Mouse (Mus musculus) kidney, postnatal 25 days (tissue): ENCODE measurements around the gene Gatm.
A peak's percentile ranks its signal among the peaks of the same experiment; 100 is the strongest.

ENCODE experiments used
- DNase-seq, 2 experiments: peaks; one replicate each; pipeline ENCODE4 v3.0.0; 2021; ENCODE audit warnings: mixed read lengths in 2 of 2

The Gatm gene

DNA sequence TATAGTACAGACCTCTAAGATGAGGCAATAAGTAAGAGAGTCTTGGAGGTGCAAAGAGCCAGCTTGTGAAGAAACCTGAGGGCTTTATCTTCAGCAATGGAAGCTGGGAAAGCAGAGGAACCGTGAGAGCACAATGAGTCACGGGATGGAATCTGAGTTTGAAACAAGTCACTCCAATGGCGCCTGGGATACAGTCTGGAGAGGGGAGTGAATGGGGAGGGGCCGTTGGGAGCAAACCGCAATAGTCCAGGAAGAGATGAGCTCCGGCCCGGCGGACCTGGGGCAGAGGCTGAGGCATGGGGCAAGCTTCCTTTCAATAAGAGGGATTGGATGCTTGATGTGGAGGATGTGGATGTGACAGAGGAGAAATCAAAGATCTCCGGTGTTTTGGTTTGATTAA is 2.3 kb downstream of the Gatm start:
- DNase-seq = peak; percentile 34 to 68

DNA sequence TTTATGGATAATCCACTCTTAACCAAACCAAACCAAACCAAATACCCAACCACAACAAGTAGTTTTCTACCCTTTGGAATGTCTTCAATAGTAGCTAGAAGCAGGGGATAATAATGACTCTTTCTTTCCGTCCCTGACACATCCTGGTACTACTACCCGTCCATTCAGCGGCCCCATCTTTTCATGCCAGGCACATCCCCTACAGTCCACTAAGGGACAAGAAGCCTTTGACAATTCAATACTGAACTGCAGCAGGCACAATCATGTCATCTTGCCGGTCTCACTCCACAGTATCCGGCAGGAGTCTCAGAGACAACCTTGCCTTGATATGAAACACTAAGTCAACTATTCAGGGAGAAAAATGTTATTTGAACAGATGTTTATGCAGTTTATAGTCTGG is 5.3 kb downstream of the Gatm start:
- no peak for DNase-seq

DNA sequence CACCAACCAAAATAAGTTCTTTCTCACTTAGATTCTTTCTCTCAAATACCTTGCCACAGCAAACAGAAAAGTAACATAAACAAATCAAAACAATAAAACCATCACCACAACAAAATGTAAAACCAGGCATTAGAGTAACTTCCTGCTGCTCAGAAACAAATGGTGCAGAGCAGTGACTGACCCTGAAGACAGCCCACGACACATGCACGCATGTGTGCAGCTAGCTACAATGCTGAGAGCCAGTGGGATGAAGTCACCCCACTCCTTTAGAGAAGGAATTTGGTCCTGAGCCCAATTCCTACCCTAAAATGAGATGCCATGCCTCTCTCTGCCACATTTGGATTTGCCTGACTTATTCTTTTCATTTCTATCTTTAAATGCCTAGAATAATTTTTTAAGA is 9.7 kb downstream of the Gatm start:
- DNase-seq = no peak

DNA sequence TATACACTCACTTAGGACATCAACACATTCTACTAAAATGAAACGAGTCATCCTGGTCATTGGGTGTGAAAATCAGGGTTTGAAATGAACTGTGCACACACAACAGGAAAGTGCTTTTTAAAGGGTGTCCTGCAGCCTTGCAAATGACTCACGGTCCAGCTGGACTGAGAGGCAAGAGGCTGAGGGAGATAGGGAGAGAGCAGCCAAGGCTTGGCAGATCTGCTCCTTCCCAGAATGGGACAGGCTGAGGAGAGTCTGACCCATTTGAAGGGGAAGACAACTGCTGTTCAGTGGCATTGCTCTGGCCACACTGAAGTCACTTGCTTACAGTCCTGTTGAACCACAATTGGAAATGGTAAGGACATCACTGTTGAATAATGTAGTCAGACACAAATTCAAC is 11.4 kb downstream of the Gatm start:
- DNase-seq = no peak

DNA sequence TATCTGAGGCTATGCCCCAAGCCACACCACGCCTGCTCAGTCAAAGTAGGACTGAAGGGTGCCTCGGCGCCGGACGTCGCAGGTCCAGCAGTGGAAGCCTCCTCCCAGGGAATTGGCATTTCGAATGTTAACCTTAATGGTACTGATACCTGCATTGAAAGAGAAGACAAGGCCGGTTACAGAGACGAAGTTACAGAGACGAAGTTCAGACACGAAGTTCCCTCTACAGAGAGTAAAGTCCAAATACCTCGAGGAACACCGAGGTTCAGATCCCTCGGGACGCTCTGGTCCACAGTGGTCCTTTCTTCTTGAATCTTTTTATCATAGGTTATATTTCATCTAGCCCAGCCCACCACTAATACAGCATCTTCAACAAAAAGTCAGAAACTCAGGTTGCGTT is 15.6 kb downstream of the Gatm start:
- no peak for DNase-seq

DNA sequence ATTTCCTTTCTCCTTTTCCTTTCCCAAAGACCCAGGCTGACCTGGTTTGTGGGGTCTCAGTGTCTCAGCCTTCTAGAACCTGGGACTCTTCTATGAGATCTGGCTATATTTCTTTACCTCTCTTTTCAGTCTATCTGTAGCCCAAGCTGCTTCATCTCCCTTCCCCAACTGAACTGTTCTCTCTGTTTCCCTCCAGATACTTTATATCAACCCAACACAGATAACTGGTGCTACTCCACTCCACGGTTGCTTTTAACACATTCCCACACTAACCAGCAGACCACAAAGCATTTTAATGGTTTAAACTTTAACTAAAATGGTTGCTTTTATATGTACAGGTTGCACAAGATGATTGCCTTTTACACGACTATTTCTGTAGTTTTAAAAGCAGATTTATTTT is 19.9 kb downstream of the Gatm start:
- DNase-seq = no peak

DNA sequence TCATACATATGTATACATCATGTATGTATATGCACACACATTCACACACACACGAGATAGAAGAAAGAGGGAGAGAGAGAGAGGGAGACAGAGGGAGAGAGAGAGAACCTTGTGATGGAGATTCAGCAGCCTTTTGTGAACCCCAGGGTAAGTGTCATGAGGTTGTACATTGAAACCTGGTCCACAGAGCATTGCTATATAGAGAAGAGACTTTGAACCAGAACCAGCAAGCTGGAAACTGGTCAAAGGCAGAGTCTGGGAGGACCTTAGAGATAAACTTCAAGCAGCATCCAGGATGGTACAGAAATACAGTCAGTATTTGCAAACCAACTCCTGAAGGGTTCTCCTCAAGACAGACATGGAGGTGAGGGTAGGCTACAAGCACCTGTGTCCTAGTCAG is 20.8 kb downstream of the Gatm start:
- DNase-seq = peak in 1 of 2 experiments; percentile 31

DNA sequence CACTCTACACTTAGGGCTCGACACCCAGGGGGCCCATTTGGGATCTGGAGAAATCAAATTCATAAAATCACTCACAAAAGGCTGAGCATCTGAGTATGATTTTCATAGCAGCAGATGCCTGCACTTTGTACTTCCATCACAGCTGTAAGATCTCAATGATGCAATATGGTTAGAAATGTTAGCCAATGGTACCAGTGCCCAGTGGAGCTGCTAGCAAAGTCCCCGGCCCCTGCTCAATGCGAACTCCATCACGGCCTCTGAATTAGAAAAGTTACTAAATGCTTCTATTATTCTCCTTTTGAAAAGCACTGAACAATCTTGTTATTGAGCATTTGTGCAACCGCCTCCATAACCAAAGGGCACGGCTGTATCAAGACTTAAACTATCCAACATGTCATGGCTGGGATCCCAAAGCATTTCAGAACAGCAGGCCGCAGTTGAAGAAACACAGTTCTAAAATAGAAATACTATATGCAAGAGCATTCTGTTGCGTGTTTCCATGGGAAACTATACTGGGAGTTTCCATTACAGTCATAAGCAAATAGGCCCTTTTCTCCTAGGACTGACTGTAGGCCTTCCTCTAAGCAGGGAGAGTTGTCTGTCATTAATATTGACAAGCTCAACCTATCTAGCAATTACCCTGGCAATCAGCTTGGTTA is 23.1 kb downstream of the Gatm start:
- no peak for DNase-seq

DNA sequence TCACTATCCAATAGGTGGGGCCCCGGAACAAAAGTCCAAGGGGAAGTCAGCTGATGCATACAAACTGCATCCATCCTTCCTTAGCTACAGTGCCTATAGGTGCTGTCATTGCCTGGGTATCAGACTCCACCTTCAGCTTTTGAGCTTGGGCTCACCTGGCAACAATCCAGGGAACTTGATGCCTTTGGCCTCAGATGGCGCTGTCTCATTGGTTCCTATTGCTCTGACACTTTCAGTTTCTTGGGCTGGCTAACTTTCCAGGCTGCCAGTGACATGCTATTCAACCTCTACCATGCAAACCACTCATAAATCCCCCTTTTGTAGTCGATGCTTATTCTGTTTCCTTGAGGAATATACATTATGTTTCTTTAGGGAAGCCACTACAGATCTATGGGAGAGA is 24.8 kb downstream of the Gatm start:
- DNase-seq = no peak

DNA sequence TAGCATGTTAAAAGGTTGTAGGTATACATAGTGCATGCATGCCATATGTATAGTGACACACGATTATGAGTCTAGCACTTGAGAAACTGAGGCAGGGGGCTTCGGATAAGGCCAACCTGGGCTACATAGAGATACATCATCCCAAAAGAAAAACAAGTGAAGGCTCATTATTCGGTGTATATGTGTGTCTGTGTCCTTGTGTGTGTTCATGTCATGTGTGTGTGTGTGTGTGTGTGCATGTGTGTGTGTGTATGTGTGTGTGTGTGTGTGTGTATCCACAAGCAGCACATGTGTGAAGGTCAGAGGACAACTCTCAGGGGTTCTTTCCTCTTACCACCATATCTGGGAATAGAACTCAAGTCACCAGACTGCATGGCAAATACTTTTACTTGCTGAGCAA is 28.8 kb downstream of the Gatm start:
- DNase-seq = no peak

DNA sequence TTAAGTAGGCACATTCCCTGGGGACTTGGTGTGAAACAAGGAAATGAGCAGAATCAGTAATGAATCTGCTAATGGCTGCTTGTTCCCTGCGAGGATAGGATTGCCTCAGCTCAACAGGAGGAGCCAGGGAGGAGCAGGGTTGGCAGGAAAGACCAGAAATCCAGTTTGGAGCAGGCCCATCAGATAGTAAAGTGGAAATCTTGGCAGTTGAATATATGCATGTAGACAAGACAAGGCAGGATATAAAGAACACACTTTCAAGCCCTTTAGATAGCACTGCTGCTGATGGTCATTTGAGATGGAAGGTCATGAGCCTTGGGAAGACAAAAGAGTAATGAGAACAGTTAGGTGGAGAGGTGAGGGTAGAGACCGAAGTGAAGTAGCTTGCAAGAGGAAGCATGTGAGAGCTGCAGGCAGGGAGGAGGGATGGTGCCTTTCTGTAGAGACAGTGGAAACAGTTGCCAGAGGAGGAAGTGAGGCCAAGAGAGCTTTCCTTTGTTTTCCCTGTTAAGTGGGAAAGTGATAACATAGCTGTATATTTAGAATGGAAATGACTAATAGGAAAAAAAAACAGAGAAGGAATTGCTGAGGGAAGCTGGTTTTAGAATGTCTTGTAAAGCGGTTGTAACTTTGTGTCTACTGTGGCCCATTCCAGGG is 29.6 kb downstream of the Gatm start:
- DNase-seq = no peak

DNA sequence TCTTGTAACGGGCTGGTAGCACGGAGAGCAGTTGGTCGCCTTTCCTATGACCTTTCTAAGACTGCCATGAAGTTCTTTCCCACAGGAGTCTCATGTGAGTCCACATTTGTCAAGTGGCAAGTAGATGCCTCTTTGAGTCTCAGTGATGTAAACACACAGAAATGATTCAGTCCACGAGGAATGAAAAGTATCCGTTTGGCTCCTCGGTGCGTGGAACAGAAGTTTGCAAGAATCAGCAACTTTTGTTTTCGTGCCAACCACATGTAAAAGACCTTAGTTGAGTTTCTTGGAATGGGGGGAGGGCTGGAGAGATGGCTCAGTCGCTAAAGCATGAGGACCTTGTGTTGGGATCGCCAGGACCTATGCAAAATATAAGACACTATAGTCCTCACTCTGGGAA is 30.7 kb downstream of the Gatm start:
- DNase-seq = no peak

DNA sequence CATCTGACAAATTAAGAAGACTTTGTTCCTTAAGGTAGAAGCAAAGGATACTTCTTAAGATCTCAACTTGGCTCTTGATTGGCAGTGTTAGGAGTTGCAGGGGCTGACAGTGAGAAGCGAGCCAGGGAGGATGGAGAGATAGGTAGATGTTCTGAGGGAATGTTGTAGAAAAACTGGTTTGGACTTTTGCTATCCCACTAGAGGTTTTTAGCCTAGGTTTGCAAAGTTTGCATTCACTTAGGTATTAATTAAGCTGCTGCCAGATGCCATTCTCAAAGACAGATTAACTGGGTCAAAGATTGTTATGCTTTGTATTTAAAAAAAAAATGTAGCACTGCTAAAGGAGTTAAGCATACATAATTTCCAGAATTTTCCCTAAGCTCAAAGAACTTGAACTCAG is 33.8 kb downstream of the Gatm start:
- no peak for DNase-seq

DNA sequence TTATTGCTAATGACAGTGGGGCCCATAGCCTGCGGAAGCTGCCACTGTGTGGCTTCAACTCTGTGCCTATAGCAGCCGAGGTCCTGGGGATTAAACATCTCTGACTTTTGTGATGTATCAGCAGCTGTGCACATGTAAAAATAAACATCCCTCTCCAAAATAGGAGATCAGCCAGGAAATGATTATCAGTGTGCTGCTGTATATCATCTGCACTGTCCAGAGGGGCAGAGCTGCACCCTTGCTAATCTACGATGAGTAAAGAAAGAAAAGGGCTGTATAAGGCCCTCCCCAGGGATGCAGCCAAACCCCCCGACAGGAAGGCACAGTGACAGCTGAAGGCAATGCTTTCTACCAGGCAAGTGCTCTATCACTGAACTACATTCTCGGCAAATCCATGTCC is 34.8 kb downstream of the Gatm start:
- DNase-seq = no peak

DNA sequence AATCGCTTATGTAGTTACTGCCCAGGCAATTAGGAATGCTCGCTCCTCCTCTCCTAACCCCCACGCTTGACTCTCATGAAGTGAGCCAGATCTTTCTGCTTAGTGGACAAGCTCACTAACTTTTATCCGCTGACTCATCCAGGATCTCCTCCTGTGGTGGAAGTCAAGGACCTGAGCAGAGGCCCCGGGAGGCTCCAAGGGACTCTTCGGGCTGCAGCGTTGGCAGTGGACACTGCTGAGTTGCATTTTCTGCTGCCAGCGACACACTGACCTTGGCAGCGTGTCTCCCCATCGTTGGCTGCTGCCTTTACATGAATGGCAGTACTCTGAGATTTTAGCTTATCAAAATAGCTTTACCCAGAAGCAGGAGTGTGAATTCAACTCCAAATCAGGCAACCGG is 35.6 kb downstream of the Gatm start:
- DNase-seq = peak; percentile 79 to 93

DNA sequence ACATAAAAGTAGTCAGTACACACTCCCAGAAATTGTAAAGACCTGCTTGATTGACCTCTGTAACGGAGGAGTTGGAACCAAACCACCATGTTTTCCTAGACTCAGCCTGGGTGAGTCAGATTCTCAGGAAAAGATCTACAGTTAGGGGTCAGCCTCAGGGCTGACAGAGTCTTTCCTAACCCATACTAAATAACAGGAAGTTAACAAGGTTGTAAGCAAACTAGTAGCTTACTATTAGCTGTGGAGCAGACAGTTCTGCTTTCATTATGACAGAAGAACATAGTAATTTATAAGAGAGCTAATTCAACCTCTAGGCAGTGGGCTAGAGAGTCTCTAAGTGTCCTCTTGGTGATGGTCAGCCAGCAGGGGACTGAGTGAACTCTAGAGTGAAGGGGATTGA is 38.7 kb downstream of the Gatm start:
- DNase-seq = no peak

DNA sequence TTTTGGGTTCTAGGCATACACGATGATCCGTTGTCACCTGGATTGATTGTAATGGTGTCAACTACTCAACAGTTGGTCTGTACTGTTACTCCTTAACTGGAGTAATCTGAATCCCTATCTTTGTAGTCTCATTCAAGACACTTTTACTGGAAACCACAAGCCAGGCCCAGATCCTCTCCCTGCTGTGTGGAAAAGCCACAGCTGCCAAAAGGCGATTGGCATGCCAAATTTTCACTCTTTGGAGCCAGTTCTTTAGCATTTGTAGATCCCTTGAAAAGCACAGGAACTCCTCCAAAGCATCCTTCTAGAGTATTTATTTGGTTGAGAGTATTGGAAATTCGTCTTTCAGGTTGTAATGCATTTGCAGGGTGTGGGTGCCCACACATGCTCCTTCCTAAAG is 39.8 kb downstream of the Gatm start:
- DNase-seq = no peak

DNA sequence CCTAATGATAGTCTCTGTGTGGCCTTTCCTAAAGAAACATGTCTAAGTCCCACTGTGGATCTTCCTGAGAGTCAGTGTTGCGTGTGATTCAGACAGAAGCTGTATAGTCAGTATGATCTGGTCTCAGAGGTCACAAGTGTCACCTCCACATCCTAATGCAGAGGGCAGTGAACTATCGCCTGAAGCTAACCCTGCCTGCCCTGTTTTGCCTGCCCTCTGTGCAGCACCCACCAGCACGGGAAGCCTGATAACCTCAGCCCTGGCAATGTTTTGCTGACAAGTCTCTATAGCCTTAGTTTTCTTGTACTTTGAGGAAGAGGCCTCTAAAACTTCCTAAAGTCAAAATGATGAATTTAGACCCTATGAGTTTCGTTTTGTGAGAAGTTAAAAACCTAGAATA is 40.7 kb downstream of the Gatm start:
- DNase-seq = no peak

DNA sequence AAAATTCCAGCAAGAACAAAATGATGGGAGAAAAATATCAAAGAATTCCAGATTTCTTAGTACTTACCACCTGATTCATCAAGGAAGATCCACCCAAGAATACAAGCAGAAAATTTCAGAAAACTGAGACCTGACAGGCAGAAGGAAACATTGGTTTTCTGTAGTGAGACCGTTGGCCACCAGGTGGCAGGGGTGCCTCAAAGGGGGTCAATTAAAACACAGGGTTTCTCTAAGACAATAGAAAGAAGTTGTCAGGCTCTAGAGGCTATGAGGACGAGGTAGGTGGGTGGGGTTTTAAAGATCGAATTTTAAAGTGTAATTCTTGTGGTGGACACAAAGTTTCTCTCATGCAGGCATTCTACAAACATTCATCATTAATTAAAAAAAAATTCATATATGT is 41.7 kb downstream of the Gatm start:
- DNase-seq = peak; percentile 50 to 77

DNA sequence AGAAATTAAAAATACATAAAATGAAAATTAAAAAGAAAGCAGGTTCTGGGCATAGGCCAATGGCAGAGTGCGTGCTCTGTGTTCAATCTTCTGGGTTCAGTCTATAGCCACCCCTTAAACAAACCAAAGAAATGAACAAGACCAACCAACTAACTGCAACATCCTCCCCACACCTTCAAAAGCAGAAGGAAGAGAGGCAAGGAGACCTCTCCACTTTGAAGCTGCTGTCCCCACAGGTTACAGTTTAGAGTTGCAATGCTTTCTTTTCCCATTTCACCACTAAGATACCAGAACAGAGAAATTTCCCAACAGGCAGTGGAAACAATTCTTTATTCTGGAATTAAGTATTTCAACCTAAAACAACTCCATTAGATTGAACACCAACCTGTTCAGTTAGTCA is 48.9 kb downstream of the Gatm start:
- DNase-seq = no peak

DNA sequence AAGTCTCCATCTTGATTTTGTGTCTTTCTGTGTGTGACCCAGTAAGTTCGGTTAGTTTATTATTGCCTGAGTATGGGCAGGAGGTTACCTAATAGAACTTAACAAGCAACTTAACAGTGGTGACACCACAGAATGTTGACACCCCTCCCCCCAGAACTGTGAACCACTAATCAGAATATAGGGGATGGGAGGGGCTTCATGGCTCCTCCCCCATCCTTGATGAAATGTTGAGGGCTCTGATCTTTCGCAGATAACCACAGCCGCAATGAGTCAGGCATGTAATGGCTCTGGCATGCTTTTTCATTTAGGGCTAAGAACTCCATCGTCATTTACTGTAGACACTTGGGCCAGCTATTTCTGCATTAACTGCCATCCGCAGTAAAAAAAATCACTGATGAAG is 49.9 kb downstream of the Gatm start:
- DNase-seq = no peak

DNA sequence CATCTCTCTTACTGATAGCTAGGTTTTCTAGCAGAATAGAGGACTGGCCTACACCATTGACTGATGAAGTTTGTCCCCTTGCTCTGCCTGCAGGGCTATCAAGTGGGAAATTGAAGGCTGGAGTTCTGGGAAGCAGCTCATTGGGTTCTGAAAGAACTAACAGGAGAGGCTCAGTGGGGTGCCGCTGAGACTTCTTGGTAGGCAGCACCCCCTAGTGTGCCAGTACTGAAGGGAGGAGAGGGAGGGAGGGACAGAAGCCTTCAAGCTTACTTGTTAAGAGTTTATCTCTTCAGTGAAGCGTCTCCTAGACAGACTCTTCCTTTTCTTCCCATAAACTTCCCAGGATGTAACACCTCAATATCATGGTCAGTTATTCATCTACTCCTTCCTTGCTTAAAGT is 52.8 kb downstream of the Gatm start:
- DNase-seq = peak; percentile 46 to 48
